Mouse (Mus musculus) embryonic facial prominence, embryonic 10.5 days (tissue): ENCODE measurements around the gene Gm21915. TPM values are rescaled to one million over a fixed set of nuclear protein-coding genes. Genes with fewer than 3 reads are reported as not detected.

Experiments used
- DNase-seq: peaks from one replicate; pipeline ENCODE4 v3.0.0-alpha.2; 2017; ENCODE audit warnings: low spot score
- H3K27ac ChIP-seq: fragments of 300-500 bp; sonication (generic); replicated peaks from 2 replicates; pipeline ENCODE4 v1.5.1; 2016; ENCODE audit warnings: mild to moderate bottlenecking
- H3K27me3 ChIP-seq: fragments of 300-500 bp; sonication (generic); replicated peaks from 2 replicates; pipeline ENCODE4 v1.6.1; 2016; ENCODE audit warnings: low read depth, mild to moderate bottlenecking; ENCODE audit not compliant: poor library complexity, severe bottlenecking
- H3K36me3 ChIP-seq: fragments of 300-500 bp; sonication (generic); replicated peaks from 2 replicates; pipeline ENCODE4 v1.6.1; 2016; ENCODE audit warnings: mild to moderate bottlenecking, moderate library complexity
- H3K4me1 ChIP-seq: fragments of 300-500 bp; sonication (generic); 2 replicates; pipeline ENCODE4 v1.6.1; 2016
- H3K4me3 ChIP-seq: fragments of 300-500 bp; sonication (generic); 2 replicates; pipeline ENCODE4 v1.5.1; 2016; ENCODE audit warnings: mild to moderate bottlenecking, moderate library complexity
- H3K9me3 ChIP-seq: fragments of 300-500 bp; sonication (generic); 2 replicates; pipeline ENCODE4 v1.6.1; 2016; ENCODE audit warnings: mild to moderate bottlenecking
- WGBS: fragments of 180-500 bp; shearing (Covaris S2); methylation state at CpG from one replicate; pipeline ENCODE4 v1.1.7; 2016; 5-methylcytosine and 5-hydroxymethylcytosine counted together
- polyA plus RNA-seq: library from polyadenylated mRNA; unstranded; fragments of >200 nt; fragmentation: Nextera tagmentation; extraction: Ambion mirVana; gene quantifications from 2 replicates; pipeline ENCODE4 v1.2.1, GENCODE M21; 2016

The Gm21915 gene
- polyA plus RNA-seq: not detected in 2 replicates

GRCm38 (mm10) chr9:40670313-40670712, at the start of gene Gm21915:
Gm21915 (plus strand) TSS chr9:40670613.
- 83% methylated on average over 3 of the region's 3 CpGs for WGBS
- Histone ChIP-seq H3K4me1 (peaks cover 14% of the 10 kb centered on the region), H3K9me3 (no peaks in the 10 kb centered on the region), H3K27me3 (no peaks in the 10 kb centered on the region), H3K36me3 (no peaks in the 10 kb centered on the region), H3K4me3 (no peak within 1 kb of the TSS), H3K27ac (no peak within 1 kb of the TSS; the same call in 1 of the 2 replicates)
- DNase-seq: no peak

GRCm38 (mm10) chr9:40622265-40622664, 48.1 kb upstream of the Gm21915 start:
- Histone ChIP-seq H3K27me3 (peaks cover 11% of the 10 kb centered on the region; the same call in 1 of the 2 replicates), H3K27ac (no peak overlapping the region), H3K9me3 (no peaks in the 10 kb centered on the region), H3K36me3 (no peaks in the 10 kb centered on the region), H3K4me1 (peaks cover 19% of the 10 kb centered on the region), H3K4me3 (no peak overlapping the region)
- no peak for DNase-seq
- 93% methylated on average over 3 of the region's 3 CpGs for WGBS

DNA sequence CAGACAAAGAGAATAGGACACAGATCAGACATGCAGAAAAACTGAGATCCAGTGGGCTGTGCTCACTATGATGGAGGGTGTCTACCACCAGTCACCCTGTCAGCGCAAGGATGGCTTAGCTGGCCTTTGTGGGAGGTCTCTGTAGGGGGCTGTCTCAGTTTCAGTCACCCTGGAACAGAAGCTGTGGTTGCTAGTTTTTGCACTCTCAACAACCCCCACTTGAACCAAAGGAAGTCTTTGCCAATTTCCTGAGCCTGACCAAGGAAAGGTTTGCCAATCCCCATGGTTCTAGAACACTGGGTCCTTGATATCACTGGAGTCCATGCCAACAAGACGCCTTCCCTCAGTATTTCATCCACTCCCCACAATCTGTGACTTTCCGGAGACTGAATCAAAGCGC, 47.6 kb upstream of the Gm21915 start:
- no peak overlapping the region for H3K4me3 ChIP-seq
- no peak overlapping the region for H3K27ac ChIP-seq
- no peaks in the 10 kb centered on the region for H3K36me3 ChIP-seq
- H3K4me1 ChIP-seq: peaks cover 17% of the 10 kb centered on the region
- peaks cover 11% of the 10 kb centered on the region; the same call in 1 of the 2 replicates for H3K27me3 ChIP-seq
- no peaks in the 10 kb centered on the region for H3K9me3 ChIP-seq
- DNase-seq: no peak
- WGBS: 88% methylated on average over 4 of the region's 4 CpGs

GRCm38 (mm10) chr9:40625341-40625740, 45.1 kb upstream of the Gm21915 start:
- WGBS: 83% methylated on average over 3 of the region's 3 CpGs
- Histone ChIP-seq H3K27me3 (peaks cover 11% of the 10 kb centered on the region; the same call in 1 of the 2 replicates), H3K4me1 (peaks cover 28% of the 10 kb centered on the region)

GRCm38 (mm10) chr9:40626566-40626965, 43.8 kb upstream of the Gm21915 start:
- no peak for DNase-seq
- no peak overlapping the region for H3K27ac ChIP-seq

More at GRCm38 (mm10) chr9:40625341-40625740, 45.1 kb upstream of the Gm21915 start:
- Histone ChIP-seq H3K27ac (no peak overlapping the region), H3K36me3 (no peaks in the 10 kb centered on the region), H3K4me3 (no peak overlapping the region), H3K9me3 (no peaks in the 10 kb centered on the region)
- no peak for DNase-seq

GRCm38 (mm10) chr9:40627146-40627713, 43.2 kb upstream of the Gm21915 start:
- peaks cover 38% of the 10 kb centered on the region for H3K4me1 ChIP-seq
- WGBS: 30% methylated on average over 9 of the region's 9 CpGs
- H3K27me3 ChIP-seq: peaks cover 11% of the 10 kb centered on the region; the same call in 1 of the 2 replicates
- no peaks in the 10 kb centered on the region for H3K36me3 ChIP-seq
- no peak for DNase-seq
- no peaks in the 10 kb centered on the region for H3K9me3 ChIP-seq
- no peak overlapping the region for H3K4me3 ChIP-seq
- no peak overlapping the region for H3K27ac ChIP-seq

More at GRCm38 (mm10) chr9:40626566-40626965, 43.8 kb upstream of the Gm21915 start:
- Histone ChIP-seq H3K4me3 (no peak overlapping the region), H3K27me3 (peaks cover 11% of the 10 kb centered on the region; the same call in 1 of the 2 replicates), H3K4me1 (peaks cover 37% of the 10 kb centered on the region), H3K9me3 (no peaks in the 10 kb centered on the region), H3K36me3 (no peaks in the 10 kb centered on the region)
- WGBS: 48% methylated on average over 11 of the region's 11 CpGs

- Histone ChIP-seq H3K4me1 (peaks cover 38% of the 10 kb centered on the region), H3K27me3 (peaks cover 11% of the 10 kb centered on the region; the same call in 1 of the 2 replicates), H3K4me3 (no peak overlapping the region), H3K27ac (no peak overlapping the region), H3K36me3 (no peaks in the 10 kb centered on the region), H3K9me3 (no peaks in the 10 kb centered on the region)
- 61% methylated on average over 20 of the region's 20 CpGs for WGBS
- DNase-seq: peak; percentile 76
Observed at GRCm38 (mm10) chr9:40628130-40629069, 42.0 kb upstream of the Gm21915 start.

GRCm38 (mm10) chr9:40629441-40629840, 41.0 kb upstream of the Gm21915 start:
- H3K4me1 ChIP-seq: peaks cover 38% of the 10 kb centered on the region
- WGBS: 56% methylated on average over 13 of the region's 13 CpGs
- H3K27me3 ChIP-seq: peaks cover 11% of the 10 kb centered on the region; the same call in 1 of the 2 replicates
- H3K36me3 ChIP-seq: no peaks in the 10 kb centered on the region
- H3K9me3 ChIP-seq: no peaks in the 10 kb centered on the region
- H3K4me3 ChIP-seq: no peak overlapping the region
- H3K27ac ChIP-seq: no peak overlapping the region
- no peak for DNase-seq

GRCm38 (mm10) chr9:40631101-40631500, 39.3 kb upstream of the Gm21915 start:
- WGBS: 65% methylated on average over 6 of the region's 6 CpGs
- no peak overlapping the region for H3K27ac ChIP-seq
- DNase-seq: no peak
- H3K4me1 ChIP-seq: peaks cover 38% of the 10 kb centered on the region
- H3K27me3 ChIP-seq: peaks cover 6% of the 10 kb centered on the region; the same call in 1 of the 2 replicates
- H3K4me3 ChIP-seq: no peak overlapping the region
- H3K36me3 ChIP-seq: no peaks in the 10 kb centered on the region
- H3K9me3 ChIP-seq: no peaks in the 10 kb centered on the region

DNA sequence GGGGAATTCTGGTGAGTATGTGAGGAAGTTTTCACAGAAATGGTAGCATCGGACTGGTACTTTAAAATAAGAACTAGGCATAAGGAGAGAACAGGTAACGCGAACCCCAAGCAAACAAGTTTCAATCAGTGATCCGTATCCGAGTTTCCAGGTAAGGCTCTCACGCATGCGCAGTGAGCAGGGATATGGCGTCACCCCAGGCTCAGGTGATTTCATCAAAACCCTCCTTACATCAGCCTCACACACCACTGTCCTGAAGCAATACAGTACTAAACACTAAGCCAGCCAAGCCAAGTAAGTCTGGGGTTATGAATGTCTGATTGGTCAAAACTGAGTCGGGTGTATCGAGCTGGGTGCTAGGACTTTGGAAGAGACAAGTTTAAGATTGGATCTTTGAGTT, 38.9 kb upstream of the Gm21915 start:
- H3K4me3 ChIP-seq: no peak overlapping the region
- H3K27me3 ChIP-seq: peaks cover 2% of the 10 kb centered on the region; the same call in 1 of the 2 replicates
- H3K36me3 ChIP-seq: no peaks in the 10 kb centered on the region
- H3K9me3 ChIP-seq: no peaks in the 10 kb centered on the region
- H3K4me1 ChIP-seq: peaks cover 35% of the 10 kb centered on the region
- 90% methylated on average over 10 of the region's 10 CpGs for WGBS
- no peak for DNase-seq
- no peak overlapping the region for H3K27ac ChIP-seq

DNA sequence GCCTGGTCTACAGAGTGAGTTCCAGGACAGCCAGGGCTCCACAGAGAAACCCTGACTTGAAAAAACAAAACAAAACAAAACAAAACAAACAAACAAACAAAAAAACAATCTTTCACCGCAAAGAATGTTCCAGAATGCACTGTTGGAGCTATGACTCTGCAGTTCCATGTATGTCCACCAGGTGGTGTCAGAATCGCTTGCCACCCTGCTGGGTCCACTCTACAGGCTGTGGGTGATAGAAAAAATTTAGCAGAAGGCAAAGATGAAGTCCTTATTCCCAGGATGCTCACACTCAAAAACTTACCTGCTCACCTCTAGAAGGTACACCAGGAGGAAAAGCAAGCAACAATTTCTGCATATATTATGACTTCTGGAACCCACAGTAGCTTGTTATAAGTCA, 34.4 kb upstream of the Gm21915 start:
- Histone ChIP-seq H3K27me3 (0 out of 2 replicates have a peak, but pooled peaks cover 5% of the 10 kb centered on the region), H3K4me3 (no peak overlapping the region), H3K4me1 (peaks cover 31% of the 10 kb centered on the region), H3K36me3 (no peaks in the 10 kb centered on the region), H3K27ac (no peak overlapping the region), H3K9me3 (no peaks in the 10 kb centered on the region)
- DNase-seq: peak; percentile 56
- WGBS: 19% methylated on average over 2 of the region's 2 CpGs

GRCm38 (mm10) chr9:40637705-40638393, 32.6 kb upstream of the Gm21915 start:
- peaks cover 21% of the 10 kb centered on the region for H3K27me3 ChIP-seq
- DNase-seq: no peak
- no peaks in the 10 kb centered on the region for H3K36me3 ChIP-seq
- H3K4me1 ChIP-seq: peaks cover 40% of the 10 kb centered on the region
- H3K4me3 ChIP-seq: peak overlapping the region; percentile 55
- H3K27ac ChIP-seq: peak overlapping the region; percentile 77
- 26% methylated on average over 8 of the region's 8 CpGs for WGBS
- no peaks in the 10 kb centered on the region for H3K9me3 ChIP-seq
